Mouse (Mus musculus) ES-Bruce4 (cell line): ENCODE results near the gene Degs2. TPM values are rescaled to one million over a fixed set of nuclear protein-coding genes. Genes with fewer than 3 reads are reported as not detected.

Experiments
- H3K27ac ChIP-seq: 2 replicates; pipeline ENCODE4 v1.5.1; 2012; ENCODE audit warnings: low read length, inconsistent platforms; ENCODE audit not compliant: insufficient read depth
- H3K27me3 ChIP-seq: 2 replicates; pipeline ENCODE4 v1.6.1; 2012; ENCODE audit warnings: mild to moderate bottlenecking, low read length, inconsistent platforms; ENCODE audit not compliant: control insufficient read depth, poor library complexity, insufficient read depth, severe bottlenecking
- H3K36me3 ChIP-seq: 2 replicates; pipeline ENCODE4 v1.6.1; 2012; ENCODE audit warnings: inconsistent platforms, mild to moderate bottlenecking, low read length, moderate library complexity; ENCODE audit not compliant: control insufficient read depth, poor library complexity, insufficient read depth, severe bottlenecking
- H3K4me1 ChIP-seq: one replicate; pipeline ENCODE4 v1.8.1; 2011; ENCODE audit warnings: low read length; ENCODE audit not compliant: control insufficient read depth, insufficient read depth
- H3K4me3 ChIP-seq: 2 replicates; pipeline ENCODE4 v1.5.1; 2011; ENCODE audit warnings: low read depth, mild to moderate bottlenecking, low read length
- H3K9ac ChIP-seq: 2 replicates; pipeline ENCODE4 v1.6.1; 2012; ENCODE audit warnings: low read depth, mild to moderate bottlenecking, inconsistent platforms; ENCODE audit not compliant: poor library complexity, severe bottlenecking
- H3K9me3 ChIP-seq: replicated peaks from 2 replicates; pipeline ENCODE4 v1.6.1; 2012; ENCODE audit warnings: mild to moderate bottlenecking, low read length, inconsistent platforms; ENCODE audit not compliant: control insufficient read depth, poor library complexity, insufficient read depth, severe bottlenecking
- CTCF ChIP-seq: IDR thresholded peaks from one replicate; pipeline ENCODE4 v1.8.1; 2011; ENCODE audit warnings: low read depth, low read length
- EP300 ChIP-seq: IDR thresholded peaks from 2 replicates; pipeline ENCODE4 v1.6.1; 2011; ENCODE audit warnings: low read depth, low read length; ENCODE audit not compliant: insufficient read depth
- POLR2A ChIP-seq: IDR thresholded peaks from one replicate; pipeline ENCODE4 v1.8.1; 2011; ENCODE audit warnings: low read length; ENCODE audit not compliant: insufficient read depth
- polyA plus RNA-seq: library from polyadenylated mRNA; stranded (reverse); fragments of >200 nt; gene quantifications from 2 replicates; pipeline ENCODE4 v1.2.4, GENCODE M21; 2011; ENCODE audit warnings: low read depth; ENCODE audit not compliant: missing spikeins, insufficient read depth, insufficient read length

Gene Degs2
- polyA plus RNA-seq, 1 experiment: not detected

DNA sequence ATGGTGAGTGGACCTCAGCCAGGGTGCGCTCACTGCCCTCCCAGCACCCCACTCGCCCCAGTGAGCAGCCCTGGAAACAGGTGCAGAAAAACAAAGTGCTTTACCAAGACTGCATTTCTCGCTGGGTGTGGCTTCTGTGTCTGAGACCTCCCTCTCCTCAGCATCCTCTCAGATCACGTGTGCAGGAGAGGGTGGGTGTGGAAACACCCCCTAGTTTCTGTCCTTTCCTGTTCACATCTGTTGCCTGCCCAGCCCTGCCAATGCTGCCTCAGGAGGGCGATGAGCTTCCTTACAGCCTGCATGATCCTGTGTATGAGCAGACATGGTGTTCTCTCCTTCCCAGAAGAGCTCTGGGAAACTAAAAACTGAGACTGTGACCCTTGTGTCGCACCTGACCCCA, 15.7 kb downstream of the Degs2 start:
- Histone ChIP-seq H3K9ac (no peak overlapping the region), H3K36me3 (no peaks in the 10 kb centered on the region), H3K27me3 (no peaks in the 10 kb centered on the region), H3K4me3 (no peak overlapping the region), H3K9me3 (no peaks in the 10 kb centered on the region), H3K4me1 (peaks cover 2% of the 10 kb centered on the region), H3K27ac (no peak overlapping the region)
- TF ChIP-seq EP300 (no peak), POLR2A (no peak), CTCF (no peak)

- Histone ChIP-seq H3K4me1 (peaks cover 2% of the 10 kb centered on the region), H3K27me3 (no peaks in the 10 kb centered on the region), H3K36me3 (peaks cover 4% of the 10 kb centered on the region; the same call in 1 of the 2 replicates), H3K4me3 (no peak overlapping the region), H3K9me3 (no peaks in the 10 kb centered on the region), H3K9ac (no peak overlapping the region), H3K27ac (no peak overlapping the region)
- no peak for TF ChIP-seq POLR2A
- TF ChIP-seq CTCF: no peak
- no peak for TF ChIP-seq EP300
Observed at GRCm38 (mm10) chr12:108682240-108683023, 19.7 kb downstream of the Degs2 start.

DNA sequence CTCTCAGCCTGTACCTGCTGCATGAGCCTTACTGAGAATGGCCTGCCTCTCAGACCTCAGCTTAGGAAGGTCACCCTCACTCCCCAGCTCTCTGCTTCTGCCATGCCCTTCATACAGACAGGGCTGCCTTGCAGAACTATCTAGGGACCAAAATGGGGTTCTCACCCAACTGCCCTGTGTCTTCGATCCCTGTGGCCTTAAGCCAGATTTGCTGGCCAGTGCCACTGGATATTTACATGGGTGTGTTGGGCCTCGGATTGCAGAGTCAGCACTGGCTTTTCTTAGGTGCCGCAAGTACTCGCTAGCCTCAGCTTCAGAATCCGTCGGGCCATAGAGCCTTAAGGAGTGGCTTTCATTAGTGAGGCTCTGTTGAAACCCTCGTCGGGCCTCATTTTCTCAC, 21.3 kb downstream of the Degs2 start:
- H3K36me3 ChIP-seq: peaks cover 4% of the 10 kb centered on the region; the same call in 1 of the 2 replicates
- TF ChIP-seq CTCF (no peak), EP300 (no peak), POLR2A (no peak)
- H3K4me1 ChIP-seq: no peaks in the 10 kb centered on the region

DNA sequence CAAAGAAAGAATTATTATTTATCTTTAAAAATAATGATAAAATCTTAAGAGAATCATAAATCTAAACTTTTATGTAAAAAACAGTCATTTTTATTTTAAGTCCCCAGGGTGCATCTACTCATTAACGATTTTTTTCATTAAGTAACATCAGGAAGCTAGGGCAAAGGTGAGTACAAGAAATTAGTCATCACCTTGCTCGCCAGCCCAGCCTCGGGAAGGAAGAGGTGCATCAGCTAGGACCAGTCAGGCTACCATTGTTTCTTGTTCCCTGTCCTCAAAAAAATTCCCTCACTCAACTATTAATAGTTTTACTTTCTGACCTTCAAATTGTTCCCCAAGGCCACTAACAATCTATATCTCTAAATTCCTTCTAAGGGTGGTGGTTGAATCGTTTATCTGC, 23.7 kb downstream of the Degs2 start:
- H3K4me1 ChIP-seq: no peaks in the 10 kb centered on the region
- peaks cover 4% of the 10 kb centered on the region; the same call in 1 of the 2 replicates for H3K36me3 ChIP-seq
- H3K27me3 ChIP-seq: no peaks in the 10 kb centered on the region
- TF ChIP-seq EP300: no peak
- no peak for TF ChIP-seq CTCF
- no peak for TF ChIP-seq POLR2A
- H3K4me3 ChIP-seq: no peak overlapping the region
- H3K9ac ChIP-seq: no peak overlapping the region
- no peak overlapping the region for H3K27ac ChIP-seq
- H3K9me3 ChIP-seq: no peaks in the 10 kb centered on the region

More for the DNA sequence above, 21.3 kb downstream of the Degs2 start:
- H3K9me3 ChIP-seq: no peaks in the 10 kb centered on the region
- no peak overlapping the region for H3K27ac ChIP-seq
- H3K4me3 ChIP-seq: no peak overlapping the region
- H3K27me3 ChIP-seq: no peaks in the 10 kb centered on the region
- H3K9ac ChIP-seq: no peak overlapping the region

GRCm38 (mm10) chr12:108677116-108677515, 25.0 kb downstream of the Degs2 start:
- H3K4me1 ChIP-seq: no peaks in the 10 kb centered on the region
- no peak overlapping the region for H3K27ac ChIP-seq
- H3K9ac ChIP-seq: no peak overlapping the region
- H3K4me3 ChIP-seq: no peak overlapping the region
- H3K27me3 ChIP-seq: no peaks in the 10 kb centered on the region
- H3K36me3 ChIP-seq: peaks cover 4% of the 10 kb centered on the region; the same call in 1 of the 2 replicates
- TF ChIP-seq POLR2A (no peak), CTCF (no peak), EP300 (no peak)
- no peaks in the 10 kb centered on the region for H3K9me3 ChIP-seq

DNA sequence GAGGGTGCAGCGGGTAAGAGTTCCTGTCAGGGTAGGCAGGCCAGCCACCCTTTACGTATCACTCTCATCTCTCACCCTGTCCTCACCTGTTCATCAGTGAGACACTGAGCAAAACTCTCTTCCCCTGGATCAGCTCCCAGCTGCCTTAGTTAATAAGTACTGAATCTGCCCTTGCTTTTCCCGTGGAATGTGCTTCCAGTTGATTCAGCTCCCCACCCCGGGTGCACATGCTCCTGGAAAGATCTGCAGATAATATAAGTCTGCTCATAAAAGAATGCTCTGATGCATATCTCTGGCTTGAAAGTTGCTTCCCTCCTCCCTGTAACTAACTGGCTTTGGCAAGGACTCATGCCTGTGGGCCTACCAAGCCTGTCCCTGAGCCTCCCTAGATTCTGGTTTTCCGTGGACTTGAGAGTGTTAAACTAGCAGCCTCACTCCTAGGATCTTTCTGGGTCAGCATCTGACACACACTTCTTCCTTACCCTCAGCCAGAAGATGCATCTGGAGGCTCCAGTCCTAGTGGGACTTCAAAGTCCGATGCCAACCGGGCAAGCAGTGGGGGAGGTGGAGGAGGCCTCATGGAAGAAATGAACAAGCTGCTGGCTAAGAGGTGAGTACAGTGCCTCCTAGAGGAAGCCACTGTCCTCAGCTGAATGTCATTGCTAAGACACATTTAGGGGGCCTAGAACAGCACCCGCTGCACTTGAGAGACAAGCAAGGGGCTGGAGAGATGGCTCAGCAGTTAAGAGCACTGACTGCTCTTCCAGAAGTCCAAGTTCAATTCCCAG, 26.3 kb downstream of the Degs2 start:
- Histone ChIP-seq H3K9ac (no peak overlapping the region), H3K27me3 (no peaks in the 10 kb centered on the region), H3K9me3 (no peaks in the 10 kb centered on the region), H3K36me3 (peaks cover 4% of the 10 kb centered on the region; the same call in 1 of the 2 replicates), H3K27ac (no peak overlapping the region), H3K4me1 (no peaks in the 10 kb centered on the region), H3K4me3 (no peak overlapping the region)
- TF ChIP-seq EP300 (no peak), CTCF (peak; percentile 27)
